Mouse (Mus musculus) midbrain, embryonic 11.5 days (tissue): Measurements from ENCODE around the gene Pxmp4. TPM values are rescaled to one million over a fixed set of nuclear protein-coding genes. Genes with fewer than 3 reads are reported as not detected.
A peak's percentile ranks its signal among the peaks of the same experiment; 100 is the strongest.

Experiments used
- ATAC-seq: fragments of 200-750 bp; cut with Nextera tagmentation; 2 replicates; pipeline ENCODE4 v1.8.0; 2017; ENCODE audit warnings: moderate TSS enrichment, moderate library complexity; ENCODE audit not compliant: low FRiP score
- DNase-seq: peaks from one replicate; pipeline ENCODE4 v3.0.0; 2015; ENCODE audit warnings: low spot score; ENCODE audit errors: missing footprints
- H3K27ac ChIP-seq: fragments of 300-500 bp; sonication (generic); 2 replicates; pipeline ENCODE4 v1.5.1; 2014; ENCODE audit warnings: low read depth, low read length
- H3K27me3 ChIP-seq: fragments of 300-500 bp; sonication (generic); 2 replicates; pipeline ENCODE4 v1.6.1; 2014; ENCODE audit warnings: mild to moderate bottlenecking, low read length, moderate library complexity, mixed read lengths; ENCODE audit not compliant: control insufficient read depth, insufficient read depth
- H3K36me3 ChIP-seq: fragments of 300-500 bp; sonication (generic); 2 replicates; pipeline ENCODE4 v1.6.1; 2014; ENCODE audit warnings: mild to moderate bottlenecking, low read length, moderate library complexity, mixed read lengths; ENCODE audit not compliant: control insufficient read depth, insufficient read depth
- H3K4me1 ChIP-seq: fragments of 300-500 bp; sonication (generic); 2 replicates; pipeline ENCODE4 v1.6.1; 2014; ENCODE audit warnings: low read length; ENCODE audit not compliant: control insufficient read depth, insufficient read depth
- H3K4me2 ChIP-seq: fragments of 300-500 bp; sonication (generic); 2 replicates; pipeline ENCODE4 v1.6.1; 2014; ENCODE audit warnings: mild to moderate bottlenecking, moderate library complexity
- H3K4me3 ChIP-seq: fragments of 300-500 bp; sonication (generic); 2 replicates; pipeline ENCODE4 v1.5.1; 2014; ENCODE audit warnings: low read depth, low read length
- H3K9ac ChIP-seq: fragments of 300-500 bp; sonication (generic); 2 replicates; pipeline ENCODE4 v1.6.1; 2014; ENCODE audit warnings: low read length
- H3K9me3 ChIP-seq: fragments of 300-500 bp; sonication (generic); 2 replicates; pipeline ENCODE4 v1.6.1; 2016; ENCODE audit warnings: low read length; ENCODE audit not compliant: control insufficient read depth
- WGBS: fragments of 180-500 bp; shearing (Covaris S2); extraction: QIAGEN DNeasy Blood & Tissue Kit; methylation state at CpG from one replicate; pipeline ENCODE4 v1.1.7; 2014; 5-methylcytosine and 5-hydroxymethylcytosine counted together
- polyA plus RNA-seq: library from polyadenylated mRNA; unstranded; fragments of >200 nt; fragmentation: Nextera tagmentation; extraction: Ambion mirVana; gene quantifications from 2 replicates; pipeline ENCODE4 v1.2.1, GENCODE M21; 2014

Pxmp4 gene
- polyA plus RNA-seq, 1 experiment from 2014 or later: 14.1 TPM

- peak within 1 kb of the TSS; percentile 86 for H3K4me3 ChIP-seq
- H3K4me2 ChIP-seq: peak within 1 kb of the TSS; percentile 75
- peak within 1 kb of the TSS; percentile 87 for H3K27ac ChIP-seq
- WGBS: under 1% methylated on average over 43 of the region's 44 CpGs
- DNase-seq: peak; percentile 99
- peak; percentile 96 for ATAC-seq
- H3K4me1 ChIP-seq: peaks cover 35% of the 10 kb centered on the region
- peak within 1 kb of the TSS; percentile 89 for H3K9ac ChIP-seq
- H3K9me3 ChIP-seq: no peaks in the 10 kb centered on the region
- H3K27me3 ChIP-seq: no peaks in the 10 kb centered on the region
- no peaks in the 10 kb centered on the region for H3K36me3 ChIP-seq
These were observed 33.6 kb downstream of the Pxmp4 start, which contains the start of gene E2f1 for GRCm38 (mm10) chr2:154569836-154570286. TSS of gene E2f1 (minus strand) at chr2:154569892.

GRCm38 (mm10) chr2:154569071-154569748 is 34.3 kb downstream of the Pxmp4 start:
- H3K4me3 ChIP-seq: peak overlapping the region; percentile 86
- peak overlapping the region; percentile 75 for H3K4me2 ChIP-seq
- peaks cover 35% of the 10 kb centered on the region for H3K4me1 ChIP-seq
- H3K36me3 ChIP-seq: no peaks in the 10 kb centered on the region
- peak overlapping the region; percentile 89 for H3K9ac ChIP-seq
- under 1% methylated on average over 62 of the region's 70 CpGs for WGBS
- DNase-seq: no peak
- H3K27me3 ChIP-seq: no peaks in the 10 kb centered on the region
- peak; percentile 66 for ATAC-seq
- peak overlapping the region; percentile 87 for H3K27ac ChIP-seq
- H3K9me3 ChIP-seq: no peaks in the 10 kb centered on the region

DNA sequence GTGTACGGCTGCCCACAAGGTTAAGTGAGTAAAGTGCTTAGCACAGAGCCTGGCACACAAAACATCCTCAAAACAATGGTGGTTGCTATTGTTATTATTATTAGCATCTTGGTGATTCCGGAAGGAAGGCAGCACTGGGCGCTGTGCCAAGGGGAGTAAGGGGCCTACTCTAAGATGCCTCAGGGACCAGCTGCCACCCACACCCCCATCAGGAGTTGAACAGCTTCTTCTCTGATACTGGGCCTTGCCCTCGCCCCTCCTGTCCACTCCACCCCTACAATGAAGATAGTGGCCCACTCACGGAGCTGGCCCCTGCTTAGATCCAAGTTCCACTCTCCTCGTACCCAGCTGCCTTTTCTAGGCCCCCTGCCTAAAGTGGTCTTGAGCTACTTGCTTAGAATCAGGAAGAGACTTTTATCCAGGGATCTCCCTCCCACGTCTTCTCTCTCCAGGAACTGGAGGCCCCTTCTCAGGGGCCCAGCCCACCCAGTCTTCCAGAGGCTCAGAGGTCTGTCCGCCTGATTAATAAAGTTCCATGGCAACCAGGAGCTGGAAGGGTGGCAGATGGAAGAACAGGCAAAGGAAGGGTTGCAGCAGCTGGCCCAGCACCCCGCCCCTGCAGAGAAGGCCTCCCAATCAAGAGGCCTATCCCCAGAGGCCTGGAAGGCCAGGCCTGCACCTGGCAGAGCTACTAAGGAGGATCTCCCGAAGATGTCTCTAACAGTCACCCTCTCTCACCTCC is 35.0 kb downstream of the Pxmp4 start:
- Histone ChIP-seq H3K27me3 (no peaks in the 10 kb centered on the region), H3K9me3 (no peaks in the 10 kb centered on the region), H3K4me3 (peak overlapping the region; percentile 86), H3K36me3 (no peaks in the 10 kb centered on the region; the same call in 1 of the 2 replicates), H3K4me1 (peaks cover 35% of the 10 kb centered on the region), H3K27ac (peak overlapping the region; percentile 87), H3K9ac (peak overlapping the region; percentile 89), H3K4me2 (peak overlapping the region; percentile 75)
- WGBS: 10% methylated on average over 10 of the region's 10 CpGs
- DNase-seq: peak; percentile 96
- peak; percentile 48 for ATAC-seq

GRCm38 (mm10) chr2:154567766-154568165 is 35.7 kb downstream of the Pxmp4 start:
- Histone ChIP-seq H3K36me3 (peaks cover 5% of the 10 kb centered on the region; the same call in 1 of the 2 replicates), H3K4me3 (peak overlapping the region; percentile 86), H3K4me2 (peak overlapping the region; percentile 75), H3K4me1 (peaks cover 35% of the 10 kb centered on the region), H3K9ac (peak overlapping the region; percentile 89), H3K27ac (peak overlapping the region; percentile 87), H3K27me3 (no peaks in the 10 kb centered on the region), H3K9me3 (no peaks in the 10 kb centered on the region)
- WGBS: 82% methylated on average over 2 of the region's 2 CpGs
- no peak for ATAC-seq
- DNase-seq: no peak

GRCm38 (mm10) chr2:154566641-154567040 is 36.9 kb downstream of the Pxmp4 start:
- H3K4me1 ChIP-seq: peaks cover 35% of the 10 kb centered on the region
- H3K4me2 ChIP-seq: peak overlapping the region; percentile 15; the same call in 1 of the 2 replicates
- ATAC-seq (no peak), DNase-seq (no peak)
- H3K27me3 ChIP-seq: no peaks in the 10 kb centered on the region
- WGBS: 66% methylated on average over 8 of the region's 8 CpGs
- H3K36me3 ChIP-seq: peaks cover 7% of the 10 kb centered on the region; the same call in 1 of the 2 replicates
- H3K9me3 ChIP-seq: no peaks in the 10 kb centered on the region
- H3K9ac ChIP-seq: 0 out of 2 replicates have a peak overlapping the region, but pooled peaks have one; percentile 38
- no peak overlapping the region for H3K4me3 ChIP-seq
- H3K27ac ChIP-seq: no peak overlapping the region

- Histone ChIP-seq H3K27ac (no peak overlapping the region), H3K36me3 (peaks cover 13% of the 10 kb centered on the region), H3K9ac (no peak overlapping the region), H3K4me1 (peaks cover 31% of the 10 kb centered on the region), H3K4me2 (no peak overlapping the region), H3K9me3 (no peaks in the 10 kb centered on the region), H3K27me3 (no peaks in the 10 kb centered on the region), H3K4me3 (no peak overlapping the region)
- DNase-seq (no peak), ATAC-seq (no peak)
- WGBS: 73% methylated on average over 3 of the region's 3 CpGs
These were observed 37.9 kb downstream of the Pxmp4 start for GRCm38 (mm10) chr2:154565562-154565961.

GRCm38 (mm10) chr2:154563612-154564170 is 39.8 kb downstream of the Pxmp4 start:
- H3K4me3 ChIP-seq: no peak overlapping the region
- no peaks in the 10 kb centered on the region for H3K9me3 ChIP-seq
- no peak overlapping the region for H3K9ac ChIP-seq
- no peak overlapping the region for H3K4me2 ChIP-seq
- H3K36me3 ChIP-seq: peaks cover 13% of the 10 kb centered on the region
- no peaks in the 10 kb centered on the region for H3K27me3 ChIP-seq
- H3K27ac ChIP-seq: no peak overlapping the region
- DNase-seq (no peak), ATAC-seq (no peak)
- H3K4me1 ChIP-seq: peaks cover 32% of the 10 kb centered on the region
- WGBS: 93% methylated on average over 22 of the region's 22 CpGs

- WGBS: 3% methylated on average over 34 of the region's 34 CpGs
- H3K4me1 ChIP-seq: peaks cover 12% of the 10 kb centered on the region
These were observed 45.1 kb downstream of the Pxmp4 start, which contains the start of gene Necab3 for GRCm38 (mm10) chr2:154558264-154559039. TSS of gene Necab3 (minus strand) at chr2:154558890.

More at GRCm38 (mm10) chr2:154558264-154559039, 45.1 kb downstream of the Pxmp4 start, which contains the start of gene Necab3:
- Histone ChIP-seq H3K9me3 (no peaks in the 10 kb centered on the region), H3K4me3 (peak within 1 kb of the TSS; percentile 23), H3K36me3 (peaks cover 13% of the 10 kb centered on the region), H3K27ac (0 out of 2 replicates have a peak within 1 kb of the TSS, but pooled peaks have one; percentile 25), H3K4me2 (peak within 1 kb of the TSS; percentile 55), H3K27me3 (no peaks in the 10 kb centered on the region), H3K9ac (peak within 1 kb of the TSS; percentile 63)
- ATAC-seq (peak; percentile 78), DNase-seq (peak; percentile 94)
